Mouse (Mus musculus): ENCODE results near the gene Glipr1l2. TPM values are rescaled to one million over a fixed set of nuclear protein-coding genes. Genes with fewer than 3 reads are reported as not detected.
"Not testable (repeated sequence)": the region's sequence is repeated elsewhere in the genome, so short reads cannot be mapped to it uniquely, and the experiment has no call there.

Gene Glipr1l2
- polyA plus RNA-seq, 1 experiment, result not detected

- 8% methylated on average over 5 of the region's 5 CpGs for WGBS
- H3K27me3 ChIP-seq (replicated peaks; ENCODE audit: control insufficient read depth, insufficient read depth, low read length); H3K36me3 ChIP-seq (ENCODE audit: control insufficient read depth, insufficient read depth, low read length); H3K27ac ChIP-seq (ENCODE audit: insufficient read depth, low read depth, low read length); H3K4me3 ChIP-seq (ENCODE audit: insufficient read depth, low read depth, low read length); H3K4me1 ChIP-seq (ENCODE audit: control insufficient read depth, insufficient read depth, low read length): not testable (repeated sequence)
- DNase-seq, result peak; percentile 49
- peak; percentile 68 for TF ChIP-seq CTCF (conservative IDR thresholded peaks at IDR 0.05; ENCODE audit: insufficient read depth, insufficient read length, low read depth, low read length)
These were observed 22.6 kb downstream of the Glipr1l2 start for GRCm38 (mm10) chr10:112105785-112106184.

- Histone ChIP-seq H3K36me3 (ENCODE audit: control insufficient read depth, insufficient read depth, low read length) (no peaks in the 10 kb centered on the region), H3K27me3 (replicated peaks; ENCODE audit: control insufficient read depth, insufficient read depth, low read length) (no peaks in the 10 kb centered on the region), H3K4me1 (ENCODE audit: control insufficient read depth, insufficient read depth, low read length) (no peaks in the 10 kb centered on the region), H3K27ac (ENCODE audit: insufficient read depth, low read depth, low read length) (no peak overlapping the region), H3K4me3 (ENCODE audit: insufficient read depth, low read depth, low read length) (no peak overlapping the region)
- TF ChIP-seq CTCF (conservative IDR thresholded peaks at IDR 0.05; ENCODE audit: insufficient read depth, insufficient read length, low read depth, low read length) (no peak), POLR2A (IDR thresholded peaks at IDR 0.05; ENCODE audit: low read depth, low read length) (no peak)
- no peak for DNase-seq
- 88% methylated on average over 7 of the region's 7 CpGs for WGBS
These were observed 27.2 kb downstream of the Glipr1l2 start for GRCm38 (mm10) chr10:112110401-112110800.

- WGBS, result 7% methylated on average over 2 of the region's 2 CpGs
These were observed 41.9 kb downstream of the Glipr1l2 start for GRCm38 (mm10) chr10:112125090-112125489.

GRCm38 (mm10) chr10:112127682-112128230, 44.6 kb downstream of the Glipr1l2 start:
- H3K27ac ChIP-seq (ENCODE audit: insufficient read depth, low read depth, low read length); DNase-seq; H3K27me3 ChIP-seq (replicated peaks; ENCODE audit: control insufficient read depth, insufficient read depth, low read length); H3K4me1 ChIP-seq (ENCODE audit: control insufficient read depth, insufficient read depth, low read length); H3K4me3 ChIP-seq (ENCODE audit: insufficient read depth, low read depth, low read length); H3K36me3 ChIP-seq (ENCODE audit: control insufficient read depth, insufficient read depth, low read length): not testable (repeated sequence)
- WGBS, result 63% methylated on average over 6 of the region's 6 CpGs

More at GRCm38 (mm10) chr10:112125090-112125489, 41.9 kb downstream of the Glipr1l2 start:
- H3K4me1 ChIP-seq (ENCODE audit: control insufficient read depth, insufficient read depth, low read length); H3K27ac ChIP-seq (ENCODE audit: insufficient read depth, low read depth, low read length); H3K27me3 ChIP-seq (replicated peaks; ENCODE audit: control insufficient read depth, insufficient read depth, low read length); H3K36me3 ChIP-seq (ENCODE audit: control insufficient read depth, insufficient read depth, low read length); DNase-seq; H3K4me3 ChIP-seq (ENCODE audit: insufficient read depth, low read depth, low read length): not testable (repeated sequence)

- Histone ChIP-seq H3K4me1 (ENCODE audit: control insufficient read depth, insufficient read depth, low read length) (no peaks in the 10 kb centered on the region), H3K4me3 (ENCODE audit: insufficient read depth, low read depth, low read length) (no peak overlapping the region), H3K36me3 (ENCODE audit: control insufficient read depth, insufficient read depth, low read length) (no peaks in the 10 kb centered on the region), H3K27ac (ENCODE audit: insufficient read depth, low read depth, low read length) (no peak overlapping the region), H3K27me3 (replicated peaks; ENCODE audit: control insufficient read depth, insufficient read depth, low read length) (no peaks in the 10 kb centered on the region)
- no peak for TF ChIP-seq CTCF (conservative IDR thresholded peaks at IDR 0.05; ENCODE audit: insufficient read depth, insufficient read length, low read depth, low read length)
- no peak for TF ChIP-seq POLR2A (IDR thresholded peaks at IDR 0.05; ENCODE audit: low read depth, low read length)
- no peak for DNase-seq
- WGBS, result 89% methylated on average over 3 of the region's 3 CpGs
These were observed 49.0 kb downstream of the Glipr1l2 start for GRCm38 (mm10) chr10:112132194-112132593.

GRCm38 (mm10) chr10:112138050-112138870, 55.1 kb downstream of the Glipr1l2 start:
- Histone ChIP-seq H3K36me3 (ENCODE audit: control insufficient read depth, insufficient read depth, low read length) (no peaks in the 10 kb centered on the region), H3K4me1 (ENCODE audit: control insufficient read depth, insufficient read depth, low read length) (no peaks in the 10 kb centered on the region), H3K4me3 (ENCODE audit: insufficient read depth, low read depth, low read length) (no peak overlapping the region), H3K27ac (ENCODE audit: insufficient read depth, low read depth, low read length) (no peak overlapping the region), H3K27me3 (replicated peaks; ENCODE audit: control insufficient read depth, insufficient read depth, low read length) (no peaks in the 10 kb centered on the region)
- TF ChIP-seq CTCF (conservative IDR thresholded peaks at IDR 0.05; ENCODE audit: insufficient read depth, insufficient read length, low read depth, low read length) (no peak; the same call in 1 of the 2 replicates), POLR2A (IDR thresholded peaks at IDR 0.05; ENCODE audit: low read depth, low read length) (no peak)
- WGBS, result 19% methylated on average over 9 of the region's 9 CpGs
- DNase-seq, result peak; percentile 19

GRCm38 (mm10) chr10:112138871-112139430, 55.8 kb downstream of the Glipr1l2 start:
- TF ChIP-seq POLR2A (IDR thresholded peaks at IDR 0.05; ENCODE audit: low read depth, low read length), result no peak
- no peak for TF ChIP-seq CTCF (conservative IDR thresholded peaks at IDR 0.05; ENCODE audit: insufficient read depth, insufficient read length, low read depth, low read length)

More at GRCm38 (mm10) chr10:112138871-112139430, 55.8 kb downstream of the Glipr1l2 start:
- 34% methylated on average over 6 of the region's 6 CpGs for WGBS
- no peak for DNase-seq
- Histone ChIP-seq H3K4me3 (ENCODE audit: insufficient read depth, low read depth, low read length) (no peak overlapping the region), H3K36me3 (ENCODE audit: control insufficient read depth, insufficient read depth, low read length) (no peaks in the 10 kb centered on the region), H3K27ac (ENCODE audit: insufficient read depth, low read depth, low read length) (no peak overlapping the region), H3K27me3 (replicated peaks; ENCODE audit: control insufficient read depth, insufficient read depth, low read length) (no peaks in the 10 kb centered on the region), H3K4me1 (ENCODE audit: control insufficient read depth, insufficient read depth, low read length) (no peaks in the 10 kb centered on the region)

Data from kidney, adult 2 months (tissue).